Mouse (Mus musculus): ENCODE results near the gene Cfap54.

The Cfap54 gene

GRCm38 (mm10) chr10:92790893-92791530, 290.4 kb downstream of the Cfap54 start:
- DNase-seq (ENCODE audit: extremely low read depth, insufficient read length, low spot score): no peak

GRCm38 (mm10) chr10:92790247-92790646, 291.2 kb downstream of the Cfap54 start:
- DNase-seq (ENCODE audit: extremely low read depth, insufficient read length, low spot score): no peak

- no peak for DNase-seq (ENCODE audit: extremely low read depth, insufficient read length, low spot score)
These were observed 292.9 kb downstream of the Cfap54 start for GRCm38 (mm10) chr10:92788410-92789096.

GRCm38 (mm10) chr10:92782691-92783090, 298.7 kb downstream of the Cfap54 start:
- no peak for DNase-seq (ENCODE audit: extremely low read depth, insufficient read length, low spot score)

- DNase-seq (ENCODE audit: extremely low read depth, insufficient read length, low spot score): no peak
These were observed 327.1 kb downstream of the Cfap54 start for GRCm38 (mm10) chr10:92754359-92754758.

GRCm38 (mm10) chr10:92730339-92730738, 351.1 kb downstream of the Cfap54 start:
- DNase-seq (ENCODE audit: extremely low read depth, insufficient read length, low spot score): no peak

GRCm38 (mm10) chr10:92728723-92729122, 352.7 kb downstream of the Cfap54 start:
- no peak for DNase-seq (ENCODE audit: extremely low read depth, insufficient read length, low spot score)
